Mouse (Mus musculus): ENCODE results near the gene Vkorc1l1. TPM values are rescaled to one million over a fixed set of nuclear protein-coding genes. Genes with fewer than 3 reads are reported as not detected.

The Vkorc1l1 gene
- polyA plus RNA-seq, 1 experiment from 2014 or later, result 29.4 TPM

DNA sequence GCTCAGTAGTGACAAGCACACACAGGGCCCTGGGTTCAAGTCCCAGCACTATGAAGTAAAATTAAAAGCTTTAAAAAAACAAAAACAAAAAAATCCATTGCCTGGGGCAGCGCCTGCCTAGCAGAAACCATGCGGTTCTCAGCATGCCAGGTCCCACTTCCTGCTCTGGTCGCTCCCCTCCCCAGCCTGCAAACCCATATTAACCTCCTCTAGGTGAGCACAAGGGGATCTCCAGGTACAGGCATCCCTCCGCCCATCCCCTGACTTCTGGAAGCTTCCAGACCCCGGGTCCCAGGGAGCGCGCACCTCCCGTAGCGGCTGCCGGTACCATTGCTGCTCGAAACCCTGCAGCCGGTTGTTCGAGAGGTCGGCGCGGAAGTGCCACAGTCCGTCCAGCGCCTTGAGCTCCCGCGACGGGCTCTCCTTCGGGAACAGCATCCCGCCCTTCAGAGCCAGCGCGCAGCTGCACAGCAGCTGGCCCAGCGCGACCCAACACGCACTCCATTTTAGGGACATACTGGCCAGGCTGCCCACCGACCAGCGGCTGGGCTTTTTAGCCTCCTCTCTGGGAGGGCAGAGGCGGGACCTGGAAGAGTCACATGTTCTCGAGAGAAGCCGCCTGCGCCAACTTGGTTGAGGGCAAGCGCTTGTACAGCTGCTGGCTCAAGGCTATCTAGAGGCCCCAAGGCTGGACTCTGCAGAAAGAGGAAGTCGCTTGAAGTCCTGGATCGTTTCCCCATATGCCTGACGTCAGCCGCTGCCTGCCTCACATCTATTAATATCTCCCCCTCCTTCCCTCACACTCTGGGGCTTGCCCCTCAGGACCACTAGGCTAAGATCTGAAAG, 60.8 kb downstream of the Vkorc1l1 start, which contains the start of gene Gusb:
TSS of gene Gusb (minus strand) at position 749 of the 846 bp plus-strand sequence.
- ATAC-seq (replicated peaks; ENCODE audit: low FRiP score) (peak; percentile 84), DNase-seq (ENCODE audit: low spot score) (peak; percentile 87)
- peaks cover 13% of the 10 kb centered on the region for H3K4me1 ChIP-seq (replicated peaks; ENCODE audit: control insufficient read depth, insufficient read depth, low read length)
- under 1% methylated on average over 39 of the region's 39 CpGs for WGBS
- no peaks in the 10 kb centered on the region for H3K27me3 ChIP-seq (replicated peaks; ENCODE audit: control insufficient read depth, insufficient read depth, low read length)
- H3K9ac ChIP-seq (ENCODE audit: low read depth, low read length), result peak within 1 kb of the TSS; percentile 89
- H3K4me2 ChIP-seq, result peak within 1 kb of the TSS; percentile 85
- peaks cover 7% of the 10 kb centered on the region; the same call in 1 of the 2 replicates for H3K9me3 ChIP-seq (ENCODE audit: control insufficient read depth, low read length)
- H3K36me3 ChIP-seq (ENCODE audit: control insufficient read depth, insufficient read depth, low read length), result no peaks in the 10 kb centered on the region; the same call in 1 of the 2 replicates
- H3K27ac ChIP-seq (ENCODE audit: low read depth, low read length), result peak within 1 kb of the TSS; percentile 80
- peak within 1 kb of the TSS; percentile 78 for H3K4me3 ChIP-seq (ENCODE audit: low read depth, low read length)

DNA sequence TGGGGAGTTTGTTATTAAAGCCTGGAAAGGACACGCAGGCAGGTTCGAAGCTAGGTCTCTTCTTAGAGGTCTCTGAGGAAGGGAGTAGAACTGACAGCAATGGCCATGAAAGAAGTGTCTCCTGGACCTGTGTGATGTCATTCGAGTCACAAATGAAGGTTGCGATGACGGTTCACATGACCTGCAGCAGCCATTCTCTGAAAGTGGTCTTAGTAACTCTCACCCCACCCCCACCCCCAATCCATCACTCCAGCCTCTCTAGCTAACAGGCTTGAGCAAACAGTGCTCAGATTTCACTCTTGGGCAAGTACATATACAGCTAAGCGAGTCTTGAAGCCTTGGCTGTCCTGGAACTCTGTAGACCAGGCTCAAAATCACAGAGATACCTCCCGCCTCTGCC, 61.5 kb downstream of the Vkorc1l1 start:
- H3K9me3 ChIP-seq (ENCODE audit: control insufficient read depth, low read length), result peaks cover 7% of the 10 kb centered on the region; the same call in 1 of the 2 replicates
- DNase-seq (ENCODE audit: low spot score) (no peak), ATAC-seq (replicated peaks; ENCODE audit: low FRiP score) (peak; percentile 26; the same call in 1 of the 2 replicates)
- 51% methylated on average over 7 of the region's 7 CpGs for WGBS
- peak overlapping the region; percentile 80 for H3K27ac ChIP-seq (ENCODE audit: low read depth, low read length)
- peak overlapping the region; percentile 85 for H3K4me2 ChIP-seq
- H3K4me1 ChIP-seq (replicated peaks; ENCODE audit: control insufficient read depth, insufficient read depth, low read length), result peaks cover 13% of the 10 kb centered on the region
- peak overlapping the region; percentile 78 for H3K4me3 ChIP-seq (ENCODE audit: low read depth, low read length)
- no peaks in the 10 kb centered on the region; the same call in 1 of the 2 replicates for H3K36me3 ChIP-seq (ENCODE audit: control insufficient read depth, insufficient read depth, low read length)
- peak overlapping the region; percentile 89 for H3K9ac ChIP-seq (ENCODE audit: low read depth, low read length)
- no peaks in the 10 kb centered on the region for H3K27me3 ChIP-seq (replicated peaks; ENCODE audit: control insufficient read depth, insufficient read depth, low read length)

DNA sequence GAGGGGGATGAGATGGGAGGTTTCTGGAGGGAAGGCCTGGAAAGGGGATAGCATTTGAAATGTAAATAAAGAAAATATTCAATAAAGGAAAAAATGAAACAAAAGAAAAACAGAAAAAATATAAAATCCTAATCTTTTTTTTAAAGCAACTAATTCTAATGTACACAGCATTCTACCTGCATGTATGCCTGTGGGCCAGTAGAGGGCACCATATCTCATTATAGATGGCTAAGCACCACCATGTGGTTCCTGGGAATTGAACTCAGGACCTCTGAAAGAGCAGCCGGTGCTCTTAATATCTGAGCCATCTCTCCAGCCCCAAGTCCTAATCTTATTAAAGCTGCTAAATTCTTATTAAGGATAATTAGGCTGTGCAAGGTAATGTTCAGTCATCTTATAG, 65.6 kb downstream of the Vkorc1l1 start:
- no peak overlapping the region for H3K4me3 ChIP-seq (ENCODE audit: low read depth, low read length)
- DNase-seq (ENCODE audit: low spot score), result no peak
- no peak overlapping the region for H3K4me2 ChIP-seq
- H3K9me3 ChIP-seq (ENCODE audit: control insufficient read depth, low read length), result peaks cover 10% of the 10 kb centered on the region; the same call in 1 of the 2 replicates
- H3K4me1 ChIP-seq (replicated peaks; ENCODE audit: control insufficient read depth, insufficient read depth, low read length), result peaks cover 5% of the 10 kb centered on the region
- ATAC-seq (replicated peaks; ENCODE audit: low FRiP score), result no peak
- H3K9ac ChIP-seq (ENCODE audit: low read depth, low read length), result no peak overlapping the region
- H3K36me3 ChIP-seq (ENCODE audit: control insufficient read depth, insufficient read depth, low read length), result peaks cover 10% of the 10 kb centered on the region
- no peaks in the 10 kb centered on the region for H3K27me3 ChIP-seq (replicated peaks; ENCODE audit: control insufficient read depth, insufficient read depth, low read length)
- WGBS, result 78% methylated on average over 1 of the region's 1 CpGs
- H3K27ac ChIP-seq (ENCODE audit: low read depth, low read length), result no peak overlapping the region

DNA sequence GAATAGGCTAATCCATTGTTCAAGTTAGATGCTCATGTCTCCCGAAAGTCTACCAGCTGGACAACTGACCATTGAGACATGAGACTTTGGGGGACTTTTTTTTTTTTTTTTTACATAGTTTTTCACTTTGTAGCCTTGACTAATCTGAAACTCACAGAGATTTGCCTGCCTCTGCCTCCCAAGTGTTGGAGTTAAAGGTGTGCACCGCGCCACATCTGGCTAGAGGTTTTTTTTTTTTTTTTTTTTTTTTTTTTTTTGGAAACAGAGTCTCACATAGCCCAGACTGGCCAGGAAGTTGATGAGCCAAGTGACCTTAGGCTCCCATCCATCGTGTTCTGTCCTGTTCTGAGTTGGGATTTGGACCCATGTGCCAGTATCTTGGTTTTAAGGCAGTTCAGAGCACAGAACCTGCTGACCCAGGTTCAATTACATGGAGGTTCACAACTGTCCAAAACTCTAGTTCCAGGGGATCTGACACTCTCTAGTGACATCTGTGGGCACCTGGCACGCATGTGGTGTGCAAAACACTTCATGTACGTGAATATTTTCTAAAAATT, 66.3 kb downstream of the Vkorc1l1 start:
- peaks cover 10% of the 10 kb centered on the region for H3K36me3 ChIP-seq (ENCODE audit: control insufficient read depth, insufficient read depth, low read length)
- 77% methylated on average over 6 of the region's 6 CpGs for WGBS
- DNase-seq (ENCODE audit: low spot score) (no peak), ATAC-seq (replicated peaks; ENCODE audit: low FRiP score) (no peak)
- no peak overlapping the region for H3K9ac ChIP-seq (ENCODE audit: low read depth, low read length)
- no peak overlapping the region for H3K27ac ChIP-seq (ENCODE audit: low read depth, low read length)
- H3K4me1 ChIP-seq (replicated peaks; ENCODE audit: control insufficient read depth, insufficient read depth, low read length), result peaks cover 2% of the 10 kb centered on the region
- H3K4me3 ChIP-seq (ENCODE audit: low read depth, low read length), result no peak overlapping the region
- H3K4me2 ChIP-seq, result no peak overlapping the region
- H3K27me3 ChIP-seq (replicated peaks; ENCODE audit: control insufficient read depth, insufficient read depth, low read length), result no peaks in the 10 kb centered on the region
- peaks cover 10% of the 10 kb centered on the region; the same call in 1 of the 2 replicates for H3K9me3 ChIP-seq (ENCODE audit: control insufficient read depth, low read length)

DNA sequence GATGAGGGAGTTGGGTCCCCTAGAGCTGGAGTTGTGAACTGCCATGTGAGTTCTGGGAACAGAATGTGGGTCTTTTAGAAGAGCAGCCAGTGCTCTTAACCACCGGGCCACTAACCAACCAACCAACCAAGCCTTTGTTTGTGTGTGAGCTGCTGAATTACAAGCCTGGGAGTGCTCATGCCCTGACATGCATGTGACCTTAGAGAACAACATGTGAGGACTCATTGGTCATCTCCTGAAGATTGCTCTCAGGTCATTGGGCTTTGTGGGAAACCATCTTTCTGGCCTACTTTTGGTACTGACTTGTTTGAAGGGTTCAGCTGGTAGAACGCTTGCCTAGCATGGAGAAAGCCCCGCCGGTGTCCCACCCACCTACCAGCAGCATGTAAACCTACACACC, 68.0 kb downstream of the Vkorc1l1 start:
- no peak for DNase-seq (ENCODE audit: low spot score)
- H3K4me2 ChIP-seq, result no peak overlapping the region
- no peak overlapping the region for H3K4me3 ChIP-seq (ENCODE audit: low read depth, low read length)
- no peaks in the 10 kb centered on the region for H3K27me3 ChIP-seq (replicated peaks; ENCODE audit: control insufficient read depth, insufficient read depth, low read length)
- peaks cover 14% of the 10 kb centered on the region for H3K36me3 ChIP-seq (ENCODE audit: control insufficient read depth, insufficient read depth, low read length)
- no peak overlapping the region for H3K9ac ChIP-seq (ENCODE audit: low read depth, low read length)
- no peak for ATAC-seq (replicated peaks; ENCODE audit: low FRiP score)
- peaks cover 7% of the 10 kb centered on the region; the same call in 1 of the 2 replicates for H3K9me3 ChIP-seq (ENCODE audit: control insufficient read depth, low read length)
- H3K4me1 ChIP-seq (replicated peaks; ENCODE audit: control insufficient read depth, insufficient read depth, low read length), result no peaks in the 10 kb centered on the region; the same call in 1 of the 2 replicates
- no peak overlapping the region for H3K27ac ChIP-seq (ENCODE audit: low read depth, low read length)
- 92% methylated on average over 4 of the region's 4 CpGs for WGBS

DNA sequence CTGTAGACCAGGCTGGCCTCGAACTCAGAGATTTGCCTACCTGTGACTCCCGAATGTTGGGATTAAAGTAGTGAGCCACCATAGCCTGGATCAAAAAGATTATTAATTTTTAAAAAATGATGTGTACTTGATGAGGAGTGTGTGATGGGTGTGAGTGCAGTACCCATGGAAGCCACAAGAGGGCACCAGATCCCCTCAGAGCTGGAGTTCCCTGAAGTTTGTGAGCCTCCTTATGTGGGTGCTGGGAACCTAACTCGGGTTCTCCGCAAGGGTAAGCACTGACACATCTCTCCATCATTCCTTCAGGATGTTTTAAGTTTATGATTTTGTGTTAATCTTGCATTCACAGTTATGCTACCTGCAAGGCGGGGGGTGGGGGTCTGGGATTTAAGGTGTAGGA, 69.2 kb downstream of the Vkorc1l1 start:
- DNase-seq (ENCODE audit: low spot score), result no peak
- Histone ChIP-seq H3K9ac (ENCODE audit: low read depth, low read length) (no peak overlapping the region), H3K4me2 (no peak overlapping the region), H3K27me3 (replicated peaks; ENCODE audit: control insufficient read depth, insufficient read depth, low read length) (no peaks in the 10 kb centered on the region), H3K9me3 (ENCODE audit: control insufficient read depth, low read length) (0 out of 2 replicates have a peak, but pooled peaks cover 3% of the 10 kb centered on the region), H3K4me3 (ENCODE audit: low read depth, low read length) (no peak overlapping the region), H3K36me3 (ENCODE audit: control insufficient read depth, insufficient read depth, low read length) (peaks cover 18% of the 10 kb centered on the region), H3K27ac (ENCODE audit: low read depth, low read length) (no peak overlapping the region), H3K4me1 (replicated peaks; ENCODE audit: control insufficient read depth, insufficient read depth, low read length) (no peaks in the 10 kb centered on the region; the same call in 1 of the 2 replicates)
- no peak for ATAC-seq (replicated peaks; ENCODE audit: low FRiP score)
- 89% methylated on average over 5 of the region's 5 CpGs for WGBS

DNA sequence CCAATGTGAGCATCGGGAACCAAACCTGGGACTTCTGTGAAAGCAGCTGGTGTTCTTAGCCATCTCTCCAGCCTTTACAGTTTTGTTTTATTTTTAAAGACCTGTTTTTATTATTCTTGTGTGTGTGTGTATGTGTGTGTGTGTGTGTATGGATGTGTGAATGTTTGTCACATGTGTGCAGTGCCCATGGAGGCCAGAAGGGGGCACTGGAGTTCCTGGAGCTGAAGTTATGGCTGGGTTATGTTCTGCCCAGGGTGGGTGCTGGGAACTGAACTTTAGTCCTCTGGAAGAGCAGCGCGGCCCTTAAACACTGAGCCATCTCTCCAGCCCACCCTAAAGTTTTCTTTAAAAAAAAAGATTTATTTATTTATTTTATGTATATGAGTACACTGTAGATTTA, 73.3 kb downstream of the Vkorc1l1 start:
- no peak for ATAC-seq (replicated peaks; ENCODE audit: low FRiP score)
- 99% methylated on average over 3 of the region's 3 CpGs for WGBS
- Histone ChIP-seq H3K27ac (ENCODE audit: low read depth, low read length) (no peak overlapping the region), H3K4me3 (ENCODE audit: low read depth, low read length) (no peak overlapping the region), H3K9ac (ENCODE audit: low read depth, low read length) (no peak overlapping the region), H3K27me3 (replicated peaks; ENCODE audit: control insufficient read depth, insufficient read depth, low read length) (no peaks in the 10 kb centered on the region), H3K36me3 (ENCODE audit: control insufficient read depth, insufficient read depth, low read length) (peaks cover 23% of the 10 kb centered on the region), H3K4me1 (replicated peaks; ENCODE audit: control insufficient read depth, insufficient read depth, low read length) (no peaks in the 10 kb centered on the region; the same call in 1 of the 2 replicates), H3K9me3 (ENCODE audit: control insufficient read depth, low read length) (0 out of 2 replicates have a peak, but pooled peaks cover 3% of the 10 kb centered on the region), H3K4me2 (no peak overlapping the region)
- no peak for DNase-seq (ENCODE audit: low spot score)

DNA sequence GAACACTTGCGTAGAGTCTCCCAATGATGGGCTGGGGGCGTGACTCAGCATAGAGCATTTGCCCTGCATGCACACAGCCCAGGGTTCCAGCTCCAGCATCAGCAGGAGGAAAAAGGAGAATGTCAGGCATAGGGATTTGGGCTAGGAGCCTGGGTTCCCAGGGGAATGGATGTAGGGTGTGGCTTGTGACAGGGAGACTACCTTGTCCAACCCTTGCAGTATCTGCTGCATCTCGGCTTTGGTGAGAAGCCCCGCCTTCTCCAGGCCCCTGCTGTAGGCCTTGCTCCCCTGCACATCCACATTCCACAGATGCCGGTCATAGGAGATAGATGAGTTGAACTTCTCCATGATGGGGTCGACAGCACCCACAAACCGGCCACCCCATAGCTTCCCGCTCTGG, 77.7 kb downstream of the Vkorc1l1 start:
- Histone ChIP-seq H3K4me2 (no peak overlapping the region), H3K27ac (ENCODE audit: low read depth, low read length) (no peak overlapping the region), H3K9ac (ENCODE audit: low read depth, low read length) (no peak overlapping the region), H3K4me3 (ENCODE audit: low read depth, low read length) (no peak overlapping the region), H3K4me1 (replicated peaks; ENCODE audit: control insufficient read depth, insufficient read depth, low read length) (peaks cover 3% of the 10 kb centered on the region; the same call in 1 of the 2 replicates), H3K27me3 (replicated peaks; ENCODE audit: control insufficient read depth, insufficient read depth, low read length) (no peaks in the 10 kb centered on the region), H3K36me3 (ENCODE audit: control insufficient read depth, insufficient read depth, low read length) (peaks cover 12% of the 10 kb centered on the region), H3K9me3 (ENCODE audit: control insufficient read depth, low read length) (no peaks in the 10 kb centered on the region)
- ATAC-seq (replicated peaks; ENCODE audit: low FRiP score) (no peak), DNase-seq (ENCODE audit: low spot score) (no peak)
- WGBS, result 63% methylated on average over 8 of the region's 8 CpGs
